Mouse (Mus musculus) megakaryocyte, embryonic 14.5 days (primary cell): ENCODE measurements around the gene Erc1.

Experiments
- FLI1 ChIP-seq: IDR thresholded peaks from 2 replicates; pipeline ENCODE4 v1.6.1; 2012; ENCODE audit warnings: low read length, inconsistent platforms, mixed read lengths
- GATA1 ChIP-seq: IDR thresholded peaks from 3 replicates; pipeline ENCODE4 v1.6.1; 2012; ENCODE audit warnings: mixed read lengths, low read length, inconsistent platforms, borderline replicate concordance

- TF ChIP-seq GATA1, result no peak
- TF ChIP-seq FLI1, result no peak
These were observed 173.2 kb downstream of the Erc1 start for GRCm38 (mm10) chr6:119674811-119675209.
